Mouse (Mus musculus) C2C12 (cell line): Measurements from ENCODE around the gene Hoxa4. TPM values are rescaled to one million over a fixed set of nuclear protein-coding genes. Genes with fewer than 3 reads are reported as not detected.

Source experiments
- H3K27me3 ChIP-seq: one replicate; pipeline ENCODE4 v1.6.1; 2011; ENCODE audit not compliant: control insufficient read depth, insufficient read depth, insufficient read length
- H3K36me3 ChIP-seq: one replicate; pipeline ENCODE4 v1.6.1; 2011; ENCODE audit not compliant: control insufficient read depth, insufficient read depth
- H3K4me3 ChIP-seq: one replicate; pipeline ENCODE4 v1.5.1; 2011; ENCODE audit warnings: mild to moderate bottlenecking, control low read depth; ENCODE audit not compliant: poor library complexity, insufficient read depth, severe bottlenecking
- H3K79me2 ChIP-seq: one replicate; pipeline ENCODE4 v1.6.1; 2011; ENCODE audit not compliant: control insufficient read depth, insufficient read depth
- H3K79me3 ChIP-seq: one replicate; pipeline ENCODE4 v1.6.1; 2011; ENCODE audit warnings: low read depth, control low read depth
- H3ac ChIP-seq: one replicate; pipeline ENCODE3; 2011; ENCODE audit warnings: low read depth; ENCODE audit not compliant: control insufficient read depth, insufficient read length
- CEBPB ChIP-seq: IDR thresholded peaks from one replicate; pipeline ENCODE4 v1.6.1; 2011; ENCODE audit warnings: low read depth, mild to moderate bottlenecking, control low read depth, moderate library complexity
- CTCF ChIP-seq: IDR thresholded peaks from one replicate; pipeline ENCODE4 v1.5.1; 2011; ENCODE audit not compliant: control insufficient read depth, insufficient read depth, insufficient read length
- FOSL1 ChIP-seq: IDR thresholded peaks from one replicate; pipeline ENCODE4 v1.8.0; 2011; ENCODE audit warnings: mild to moderate bottlenecking, low read length; ENCODE audit not compliant: poor library complexity, insufficient read depth, severe bottlenecking
- MAX ChIP-seq: IDR thresholded peaks from one replicate; pipeline ENCODE4 v1.6.1; 2011; ENCODE audit warnings: mild to moderate bottlenecking, control low read depth
- MYOD1 ChIP-seq: IDR thresholded peaks from one replicate; pipeline ENCODE4 v1.6.1; 2011; ENCODE audit warnings: low read depth; ENCODE audit not compliant: control insufficient read depth, insufficient read length
- MYOG ChIP-seq: IDR thresholded peaks from one replicate; pipeline ENCODE4 v1.6.1; 2011; ENCODE audit not compliant: control insufficient read depth, insufficient read length; ENCODE audit errors: extremely low read depth
- USF1 ChIP-seq: IDR thresholded peaks from one replicate; pipeline ENCODE4 v1.6.1; 2011; ENCODE audit warnings: low read depth, mild to moderate bottlenecking, control low read depth, moderate library complexity
- polyA plus RNA-seq: library from polyadenylated mRNA; unstranded; fragments of >200 nt; fragmentation: generic; extraction: Trizol; gene quantifications from one replicate; pipeline ENCODE4 v1.2.1, GENCODE M21; 2012; ENCODE audit warnings: missing spikeins

Hoxa4 gene
- polyA plus RNA-seq, 1 experiment = 0.74 TPM

- Histone ChIP-seq H3ac (no peak overlapping the region), H3K4me3 (no peak overlapping the region), H3K36me3 (peaks cover 3% of the 10 kb centered on the region), H3K79me2 (no peaks in the 10 kb centered on the region), H3K79me3 (no peaks in the 10 kb centered on the region), H3K27me3 (no peaks in the 10 kb centered on the region)
- TF ChIP-seq MYOD1 (no peak), FOSL1 (no peak)
Observed at GRCm38 (mm10) chr6:52171938-52172337, 19.6 kb downstream of the Hoxa4 start.

DNA sequence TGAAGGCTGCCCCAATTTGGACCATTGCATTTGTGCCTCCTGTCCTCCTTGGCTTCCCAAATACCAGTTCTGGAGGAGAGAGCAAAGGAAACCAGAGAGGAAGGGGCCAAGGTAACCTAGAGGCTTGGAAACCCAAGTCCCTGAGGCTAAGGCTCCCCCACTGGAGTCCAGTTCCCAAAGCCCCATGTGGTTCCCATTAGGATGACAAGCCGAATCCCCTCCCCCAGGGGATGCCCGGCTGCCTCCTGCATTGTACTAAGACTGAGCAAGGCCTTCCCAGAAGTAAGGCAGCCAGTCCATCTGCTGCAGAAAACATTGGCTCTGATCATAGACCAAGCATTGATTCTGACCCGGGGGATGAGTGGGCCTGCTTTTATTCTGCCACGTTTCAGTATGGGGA, 20.2 kb downstream of the Hoxa4 start:
- no peaks in the 10 kb centered on the region for H3K79me2 ChIP-seq
- TF ChIP-seq FOSL1 = no peak
- TF ChIP-seq USF1 = no peak
- TF ChIP-seq MAX = no peak
- TF ChIP-seq CEBPB = no peak
- TF ChIP-seq MYOG = no peak
- TF ChIP-seq CTCF = no peak
- no peak for TF ChIP-seq MYOD1
- H3ac ChIP-seq = no peak overlapping the region
- no peak overlapping the region for H3K4me3 ChIP-seq
- H3K79me3 ChIP-seq = no peaks in the 10 kb centered on the region
- peaks cover 3% of the 10 kb centered on the region for H3K36me3 ChIP-seq
- no peaks in the 10 kb centered on the region for H3K27me3 ChIP-seq

DNA sequence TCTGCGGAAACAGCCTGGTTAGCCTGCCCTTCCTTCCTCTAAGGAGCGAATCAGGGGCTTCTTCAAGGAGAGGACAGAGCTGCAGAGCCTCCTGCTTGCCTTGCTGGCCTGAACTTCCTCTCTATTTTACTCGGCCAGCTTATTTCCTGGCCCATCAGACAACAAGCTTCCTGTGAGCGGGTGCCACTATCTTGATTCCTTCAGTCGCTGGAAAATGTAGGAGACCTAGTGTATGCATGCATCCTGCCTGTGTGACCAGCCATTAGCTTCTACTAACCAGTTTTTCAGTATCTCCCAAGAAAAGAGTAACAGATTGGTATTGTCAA, 20.7 kb downstream of the Hoxa4 start:
- H3K79me3 ChIP-seq = no peaks in the 10 kb centered on the region
- no peak overlapping the region for H3K4me3 ChIP-seq
- no peaks in the 10 kb centered on the region for H3K27me3 ChIP-seq
- no peaks in the 10 kb centered on the region for H3K79me2 ChIP-seq
- H3K36me3 ChIP-seq = peaks cover 3% of the 10 kb centered on the region
- H3ac ChIP-seq = no peak overlapping the region
- no peak for TF ChIP-seq USF1

GRCm38 (mm10) chr6:52170166-52170897, 21.2 kb downstream of the Hoxa4 start:
- H3K4me3 ChIP-seq = no peak overlapping the region
- no peak overlapping the region for H3ac ChIP-seq
- H3K79me2 ChIP-seq = no peaks in the 10 kb centered on the region
- H3K79me3 ChIP-seq = no peaks in the 10 kb centered on the region
- no peak for TF ChIP-seq CTCF
- no peaks in the 10 kb centered on the region for H3K27me3 ChIP-seq
- peaks cover 3% of the 10 kb centered on the region for H3K36me3 ChIP-seq

- Histone ChIP-seq H3K79me3 (no peaks in the 10 kb centered on the region), H3K36me3 (peaks cover 3% of the 10 kb centered on the region), H3K79me2 (no peaks in the 10 kb centered on the region), H3K27me3 (no peaks in the 10 kb centered on the region), H3K4me3 (no peak overlapping the region), H3ac (no peak overlapping the region)
- no peak for TF ChIP-seq MAX
- TF ChIP-seq USF1 = no peak
- no peak for TF ChIP-seq FOSL1
- TF ChIP-seq MYOD1 = no peak
- TF ChIP-seq CTCF = no peak
- TF ChIP-seq MYOG = no peak
- no peak for TF ChIP-seq CEBPB
Observed at GRCm38 (mm10) chr6:52169499-52170165, 21.9 kb downstream of the Hoxa4 start.

DNA sequence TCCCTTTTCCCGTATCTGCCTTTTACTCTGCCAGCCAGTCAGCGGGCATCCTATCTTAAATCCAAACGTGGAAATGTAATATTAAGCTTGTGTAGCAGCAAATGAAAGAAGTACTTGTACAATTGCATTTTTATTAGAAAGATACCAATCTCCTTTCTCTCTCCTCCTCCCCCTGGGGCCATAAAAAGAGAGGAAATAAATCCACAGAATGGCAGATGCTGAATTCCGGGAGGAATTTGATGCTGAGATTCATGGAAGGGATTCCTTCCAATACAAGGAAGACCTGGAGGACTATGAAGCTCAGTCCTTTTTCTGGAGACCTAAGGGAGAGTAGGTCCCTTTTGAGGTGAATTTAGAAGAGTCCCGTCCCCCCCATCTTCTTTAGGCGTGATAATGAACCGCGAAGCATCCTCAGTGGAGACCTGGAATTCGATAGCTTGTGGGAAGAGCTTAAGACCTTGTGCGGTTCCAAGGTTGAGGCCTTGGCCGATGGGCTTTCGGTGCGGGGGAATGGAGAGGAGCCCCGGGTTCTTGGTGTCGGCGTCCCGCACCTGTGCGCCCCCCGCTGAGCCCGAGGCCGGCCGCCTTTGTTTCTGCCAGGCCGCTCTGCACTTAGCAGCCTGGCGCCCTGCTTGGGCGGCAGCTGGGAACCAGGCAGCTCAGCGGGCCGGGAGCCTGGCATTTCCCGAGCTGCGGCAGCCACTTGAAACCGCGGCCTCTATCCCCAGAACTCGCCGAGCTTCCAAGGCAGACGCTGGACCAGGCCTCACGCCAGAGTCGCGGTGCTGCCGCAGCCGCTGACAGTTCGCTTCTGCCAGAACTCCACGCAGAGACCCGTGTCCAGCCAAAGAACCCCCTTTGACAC, 23.1 kb downstream of the Hoxa4 start:
- H3K27me3 ChIP-seq = no peaks in the 10 kb centered on the region
- no peak overlapping the region for H3ac ChIP-seq
- H3K79me3 ChIP-seq = no peaks in the 10 kb centered on the region
- TF ChIP-seq CEBPB (no peak), MYOD1 (no peak), MYOG (no peak), CTCF (no peak), MAX (no peak), USF1 (no peak)
- no peaks in the 10 kb centered on the region for H3K79me2 ChIP-seq
- H3K36me3 ChIP-seq = peaks cover 6% of the 10 kb centered on the region
- no peak overlapping the region for H3K4me3 ChIP-seq
